Mouse (Mus musculus): ENCODE measurements at regions not wholly inside any gene's neighbourhood (a gene's known extent, or its start where the extent isn't known, plus 50 kb on each side); places are given as distances from the start of the nearest gene placed in this dataset.

DNA sequence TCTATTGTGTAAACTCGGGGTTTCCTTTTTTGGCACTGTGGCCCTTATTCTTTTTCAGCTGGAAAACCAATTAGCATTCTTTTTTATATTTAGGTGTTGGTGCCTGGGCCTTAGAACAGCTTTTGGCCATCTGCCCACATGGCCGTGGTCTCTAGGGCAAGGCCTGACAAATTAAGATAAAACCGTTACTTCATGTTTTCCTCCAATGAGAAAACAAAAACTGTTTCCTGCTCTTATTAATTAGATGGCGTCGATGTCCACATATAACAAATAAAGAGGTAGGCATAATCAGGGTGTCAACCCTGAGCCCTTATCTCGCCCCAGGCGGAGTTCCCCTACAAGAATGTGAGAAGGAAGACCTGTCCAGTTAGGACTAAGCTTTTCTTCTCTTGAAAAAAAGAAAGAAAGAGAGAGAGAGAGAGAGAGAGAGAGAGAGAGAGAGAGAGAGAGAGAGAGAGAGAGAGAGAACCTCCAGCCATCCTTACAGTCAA, 105.9 kb downstream of the Tes start:
- TF ChIP-seq CTCF (IDR thresholded peaks at IDR 0.05; ENCODE audit: low read depth) (no peak), EP300 (IDR thresholded peaks at IDR 0.05; ENCODE audit: low read depth) (no peak)
